Mouse (Mus musculus): ENCODE measurements at regions not wholly inside any gene's neighbourhood (a gene's known extent, or its start where the extent isn't known, plus 50 kb on each side); places are given as distances from the start of the nearest gene placed in this dataset.

DNA sequence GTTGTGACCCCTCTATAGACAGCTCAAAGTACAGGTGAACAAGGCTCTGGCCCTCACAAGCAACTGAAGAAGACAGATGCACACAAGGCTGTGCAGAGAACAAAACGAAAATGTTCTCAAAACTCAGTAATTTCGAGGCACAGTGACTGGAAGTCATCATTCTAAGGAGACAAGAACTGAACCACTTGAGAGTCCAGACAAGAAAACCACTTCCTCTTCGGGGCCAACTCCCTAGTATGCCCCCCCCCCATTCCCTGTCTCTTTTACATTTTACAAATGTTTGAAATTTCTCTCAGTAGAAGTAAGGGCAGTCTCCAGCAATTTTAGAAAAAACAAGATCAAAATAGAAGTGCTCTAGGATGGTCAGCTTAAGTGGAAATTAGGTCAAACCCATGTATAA lies 184.0 kb downstream of the Sptssa start:
- TF ChIP-seq CTCF (conservative IDR thresholded peaks at IDR 0.05; ENCODE audit: low read length) (no peak), POU5F1 (IDR thresholded peaks at IDR 0.05; ENCODE audit: borderline replicate concordance, low read length) (no peak), NANOG (IDR thresholded peaks at IDR 0.05; ENCODE audit: borderline replicate concordance, low read length) (no peak)

Measured in E14TG2a.4 (cell line).